Mouse (Mus musculus): ENCODE results near the gene Cdh6.
A peak's percentile ranks its signal among the peaks of the same experiment; 100 is the strongest.

Cdh6 gene

DNA sequence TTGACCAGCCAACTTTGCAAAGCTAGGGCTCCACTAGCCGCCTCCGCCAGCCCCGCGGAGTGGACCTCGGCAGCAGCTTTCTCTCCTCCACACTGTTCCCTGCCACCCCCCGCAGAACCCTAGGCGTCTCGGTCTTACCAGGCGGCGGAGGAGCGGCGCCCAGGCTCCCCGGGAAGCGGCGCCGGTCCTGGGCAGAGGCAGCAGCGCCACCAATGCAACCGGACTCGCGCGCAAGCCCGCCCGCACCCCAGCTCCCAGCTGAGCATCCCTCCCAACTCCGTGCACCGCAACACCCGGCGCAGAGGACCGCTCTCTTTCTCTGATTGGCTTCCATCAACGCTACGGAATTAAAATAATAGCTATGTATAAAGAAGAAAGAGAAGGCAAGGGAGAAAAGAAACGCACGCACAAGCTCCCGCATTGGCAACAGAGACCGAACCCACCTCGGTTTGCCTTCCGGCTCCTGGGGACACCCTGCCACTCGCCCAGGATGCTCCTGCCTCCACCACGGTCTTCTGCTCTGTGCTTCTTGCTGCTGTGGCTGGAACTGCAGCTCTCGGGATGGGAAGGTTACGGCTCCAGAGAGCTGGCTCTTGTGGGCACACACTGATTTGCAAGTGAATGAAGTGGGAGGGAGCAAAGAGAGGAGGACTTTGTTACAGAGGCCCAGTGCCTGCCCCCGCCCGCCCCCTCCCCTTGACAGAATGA, at the start of gene Cdh6:
Cdh6 (minus strand) TSS at position 605 of the 708 bp plus-strand sequence.
- DNase-seq (ENCODE audit: low read depth, low spot score), result no peak
- H3K27me3 ChIP-seq (ENCODE audit: control insufficient read depth, insufficient read depth, low read length, poor library complexity, severe bottlenecking), result no peaks in the 10 kb centered on the region
- H3K36me3 ChIP-seq (ENCODE audit: control insufficient read depth, insufficient read depth, low read length, poor library complexity, severe bottlenecking), result no peaks in the 10 kb centered on the region

DNA sequence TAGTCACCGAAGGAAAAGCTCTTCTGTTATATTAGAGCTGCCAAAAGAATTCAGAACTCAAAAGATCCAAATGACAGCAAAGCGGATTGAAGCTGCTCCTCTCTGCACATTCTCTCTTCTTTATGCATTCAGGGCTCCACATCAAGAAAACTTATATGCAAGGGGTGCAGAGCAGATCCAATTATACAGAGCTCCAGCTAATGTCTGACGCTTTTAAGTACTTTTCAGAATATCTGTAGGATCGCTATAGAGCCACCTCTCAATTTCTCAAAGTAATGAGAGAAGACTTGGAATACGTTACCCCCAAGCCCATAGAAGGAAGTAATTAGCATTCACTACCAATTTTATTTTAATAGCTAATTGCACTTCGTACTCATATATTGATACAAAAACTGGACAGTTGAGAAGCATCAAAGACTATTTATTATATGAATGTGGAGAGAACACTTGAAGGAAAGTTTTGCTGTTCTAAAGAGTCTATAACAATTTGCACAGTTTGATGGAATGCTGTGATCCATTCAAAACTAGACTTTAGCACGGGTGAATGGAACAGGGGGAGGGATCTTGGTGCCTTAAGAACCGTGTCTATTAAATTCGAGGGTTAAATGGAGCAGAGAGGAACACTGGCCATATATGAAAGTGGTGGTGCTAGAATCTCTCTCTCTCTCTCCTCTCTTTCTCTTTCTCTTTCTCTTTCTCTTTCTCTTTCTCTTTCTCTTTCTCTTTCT, 46.4 kb upstream of the Cdh6 start:
- DNase-seq (ENCODE audit: low read depth, low spot score), result no peak
- Histone ChIP-seq H3K36me3 (ENCODE audit: control insufficient read depth, insufficient read depth, low read length, poor library complexity, severe bottlenecking) (no peaks in the 10 kb centered on the region), H3K27me3 (ENCODE audit: control insufficient read depth, insufficient read depth, low read length, poor library complexity, severe bottlenecking) (no peaks in the 10 kb centered on the region)

DNA sequence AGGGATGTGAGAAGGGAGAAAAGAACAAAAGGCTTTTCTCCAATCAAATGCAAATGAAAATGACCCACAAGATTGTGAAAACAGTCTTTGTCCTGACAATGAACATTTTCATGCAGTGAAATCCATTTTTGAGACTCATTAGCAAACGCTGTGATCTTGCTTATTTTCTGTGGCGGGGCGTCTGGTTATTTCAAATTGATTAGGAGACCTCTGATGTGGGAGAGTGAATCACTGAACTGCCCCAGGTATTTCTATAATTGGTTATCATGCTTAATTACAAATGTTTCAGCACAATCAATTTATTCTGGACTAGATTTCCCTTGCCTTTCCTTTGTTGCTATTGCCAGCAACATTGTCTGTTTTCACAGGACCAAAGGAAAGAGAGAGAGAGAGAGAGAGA, 44.3 kb upstream of the Cdh6 start:
- no peaks in the 10 kb centered on the region for H3K36me3 ChIP-seq (ENCODE audit: control insufficient read depth, insufficient read depth, low read length, poor library complexity, severe bottlenecking)
- DNase-seq (ENCODE audit: low read depth, low spot score), result no peak
- no peaks in the 10 kb centered on the region for H3K27me3 ChIP-seq (ENCODE audit: control insufficient read depth, insufficient read depth, low read length, poor library complexity, severe bottlenecking)

DNA sequence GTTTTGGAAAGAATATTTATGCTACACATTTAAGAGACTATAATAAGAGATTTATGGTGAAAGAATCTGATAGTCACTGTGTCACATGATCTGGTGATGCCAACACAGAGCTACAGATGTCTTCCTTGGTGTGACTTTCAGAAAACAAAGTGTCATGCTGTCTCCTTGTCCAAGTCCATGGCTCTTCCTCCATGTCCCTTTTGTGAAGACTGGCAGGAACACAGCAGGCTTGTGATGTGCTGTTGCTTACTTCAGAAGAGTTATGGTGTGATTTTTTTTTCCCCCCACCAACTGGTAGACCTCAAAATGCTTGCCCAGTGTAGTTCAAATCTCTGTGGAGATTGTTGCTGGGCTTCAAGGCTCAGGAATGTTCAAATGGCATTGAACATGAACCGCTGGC, 43.7 kb upstream of the Cdh6 start:
- H3K27me3 ChIP-seq (ENCODE audit: control insufficient read depth, insufficient read depth, low read length, poor library complexity, severe bottlenecking), result no peaks in the 10 kb centered on the region
- no peak for DNase-seq (ENCODE audit: low read depth, low spot score)
- H3K36me3 ChIP-seq (ENCODE audit: control insufficient read depth, insufficient read depth, low read length, poor library complexity, severe bottlenecking), result no peaks in the 10 kb centered on the region

DNA sequence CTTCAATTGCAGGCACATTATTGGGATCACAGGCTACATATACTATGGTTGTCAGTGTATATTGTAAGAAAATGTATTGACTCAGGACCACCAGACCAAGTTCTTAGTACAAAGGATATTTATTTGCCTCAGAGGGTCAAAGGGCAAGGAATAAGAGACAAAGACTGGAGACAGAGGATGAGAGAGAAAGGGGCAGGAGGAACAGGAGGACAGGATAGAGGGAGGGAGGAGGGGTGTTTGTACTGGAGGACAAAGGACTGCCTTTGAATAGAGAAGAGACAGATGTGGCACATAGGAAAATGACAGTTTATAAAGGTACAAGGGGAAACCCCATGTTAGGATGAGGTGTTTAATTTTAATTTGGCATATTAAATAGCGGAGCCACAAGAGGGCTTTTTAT, 39.5 kb upstream of the Cdh6 start:
- DNase-seq (ENCODE audit: low read depth, low spot score), result no peak
- H3K36me3 ChIP-seq (ENCODE audit: control insufficient read depth, insufficient read depth, low read length, poor library complexity, severe bottlenecking), result no peaks in the 10 kb centered on the region
- H3K27me3 ChIP-seq (ENCODE audit: control insufficient read depth, insufficient read depth, low read length, poor library complexity, severe bottlenecking), result no peaks in the 10 kb centered on the region; the same call in 1 of the 2 replicates

DNA sequence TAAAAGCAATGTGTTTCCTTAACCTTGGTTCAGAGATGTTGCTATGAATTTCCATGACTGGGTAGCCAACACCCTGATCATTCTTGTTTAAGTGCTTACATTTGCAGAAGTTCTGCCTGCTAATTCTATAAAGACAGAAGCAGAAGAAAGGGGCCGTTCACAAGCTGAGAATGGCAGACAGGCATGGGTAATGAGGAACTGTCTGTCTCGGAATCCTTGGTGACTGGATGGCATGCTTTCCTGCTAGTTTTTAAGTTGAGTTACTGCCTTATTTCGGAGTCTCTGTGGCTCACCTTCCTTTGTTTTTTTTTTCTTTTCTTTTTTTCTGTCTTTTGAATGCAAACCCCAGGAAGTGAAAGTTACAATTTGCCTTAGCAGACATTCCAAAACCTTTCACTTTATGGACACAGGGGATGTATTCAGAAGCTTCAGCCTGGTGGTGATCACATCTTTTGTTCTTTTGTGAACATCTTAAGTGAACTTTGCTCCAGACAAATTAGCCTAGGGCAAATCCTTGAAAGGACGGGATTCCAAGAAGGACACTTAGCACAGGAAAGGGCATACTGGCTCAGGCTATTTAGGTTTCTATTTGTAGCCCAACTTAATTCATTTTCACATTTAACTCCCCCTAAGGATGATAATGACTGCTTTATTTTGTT, 38.7 kb upstream of the Cdh6 start:
- DNase-seq (ENCODE audit: low read depth, low spot score), result no peak
- Histone ChIP-seq H3K27me3 (ENCODE audit: control insufficient read depth, insufficient read depth, low read length, poor library complexity, severe bottlenecking) (no peaks in the 10 kb centered on the region; the same call in 1 of the 2 replicates), H3K36me3 (ENCODE audit: control insufficient read depth, insufficient read depth, low read length, poor library complexity, severe bottlenecking) (no peaks in the 10 kb centered on the region)

DNA sequence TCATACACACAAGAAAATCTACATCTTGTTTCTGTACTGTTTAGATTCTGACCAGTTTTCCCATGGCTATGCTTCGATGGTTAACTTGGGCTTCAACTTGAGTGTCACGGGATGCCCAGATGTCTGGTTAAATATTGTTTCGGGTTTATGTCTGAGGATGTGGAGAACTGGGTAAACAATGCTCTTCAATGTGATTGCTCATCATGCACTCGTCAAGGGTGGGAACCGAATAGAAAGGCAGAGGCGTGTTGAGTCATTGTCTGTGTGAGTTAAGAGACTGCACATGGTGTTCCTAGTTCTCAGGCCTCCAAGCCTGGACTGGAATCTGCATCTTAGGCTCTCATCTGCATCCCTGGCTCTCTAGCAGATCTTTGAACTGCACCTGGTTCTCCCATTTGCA, 36.7 kb upstream of the Cdh6 start:
- Histone ChIP-seq H3K36me3 (ENCODE audit: control insufficient read depth, insufficient read depth, low read length, poor library complexity, severe bottlenecking) (no peaks in the 10 kb centered on the region), H3K27me3 (ENCODE audit: control insufficient read depth, insufficient read depth, low read length, poor library complexity, severe bottlenecking) (no peaks in the 10 kb centered on the region; the same call in 1 of the 2 replicates)
- DNase-seq (ENCODE audit: low read depth, low spot score), result no peak

DNA sequence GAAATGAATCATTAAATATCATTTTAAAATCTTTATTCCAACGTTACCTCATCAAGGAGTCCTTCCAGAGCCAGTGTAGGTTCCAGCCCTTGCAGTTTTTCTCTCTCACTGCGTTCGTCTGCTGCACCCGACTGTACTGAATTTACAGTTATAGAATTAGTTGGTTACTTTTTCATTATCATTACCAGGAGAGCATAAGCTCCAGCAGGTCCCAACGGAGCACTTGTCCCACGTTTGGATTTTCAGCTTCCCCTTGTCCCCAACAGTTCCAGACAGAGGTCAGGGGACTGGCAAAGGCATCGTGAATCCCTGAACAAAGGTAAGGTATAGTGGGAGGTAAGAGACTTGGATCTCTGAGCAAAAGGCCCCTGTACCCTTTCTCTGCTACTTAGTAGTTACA, 35.2 kb upstream of the Cdh6 start:
- DNase-seq (ENCODE audit: low read depth, low spot score), result no peak
- Histone ChIP-seq H3K27me3 (ENCODE audit: control insufficient read depth, insufficient read depth, low read length, poor library complexity, severe bottlenecking) (no peaks in the 10 kb centered on the region; the same call in 1 of the 2 replicates), H3K36me3 (ENCODE audit: control insufficient read depth, insufficient read depth, low read length, poor library complexity, severe bottlenecking) (no peaks in the 10 kb centered on the region)

DNA sequence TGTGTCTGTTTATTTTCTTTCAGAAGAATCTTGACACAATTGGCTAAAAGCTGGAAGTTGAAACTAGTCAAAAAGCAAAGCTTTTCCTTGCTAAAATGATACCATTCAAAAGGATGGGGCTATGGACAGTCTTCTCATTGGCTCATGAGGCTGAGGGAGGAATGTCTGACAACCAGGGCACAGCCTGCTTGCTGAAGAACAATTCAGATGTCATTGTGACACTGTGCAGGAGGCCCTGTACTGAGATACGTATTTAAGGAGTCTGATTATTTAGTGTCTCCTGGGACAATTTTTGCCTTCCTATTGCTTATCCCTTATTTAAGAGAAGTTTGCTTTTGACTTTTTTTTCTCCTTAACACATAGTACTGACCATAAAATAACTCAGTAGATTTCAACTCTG, 22.8 kb upstream of the Cdh6 start:
- DNase-seq (ENCODE audit: low read depth, low spot score), result no peak
- no peaks in the 10 kb centered on the region for H3K36me3 ChIP-seq (ENCODE audit: control insufficient read depth, insufficient read depth, low read length, poor library complexity, severe bottlenecking)
- H3K27me3 ChIP-seq (ENCODE audit: control insufficient read depth, insufficient read depth, low read length, poor library complexity, severe bottlenecking), result no peaks in the 10 kb centered on the region

DNA sequence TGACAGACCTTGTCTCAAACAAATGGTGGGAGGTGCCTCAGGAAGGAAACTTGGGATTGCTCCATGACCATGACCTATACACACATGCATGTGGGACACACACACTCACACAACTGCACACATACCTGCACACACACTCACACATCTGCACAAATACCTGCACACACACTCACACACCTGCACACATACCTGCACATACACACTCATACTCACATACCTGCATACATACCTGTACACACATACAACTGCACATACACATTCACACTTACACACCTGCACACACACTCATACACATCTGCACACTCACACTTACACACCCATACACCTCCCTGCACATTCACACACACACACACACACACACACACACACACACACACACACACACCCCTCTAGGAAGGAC, 20.6 kb upstream of the Cdh6 start:
- Histone ChIP-seq H3K27me3 (ENCODE audit: control insufficient read depth, insufficient read depth, low read length, poor library complexity, severe bottlenecking) (no peaks in the 10 kb centered on the region), H3K36me3 (ENCODE audit: control insufficient read depth, insufficient read depth, low read length, poor library complexity, severe bottlenecking) (no peaks in the 10 kb centered on the region)
- DNase-seq (ENCODE audit: low read depth, low spot score), result no peak

DNA sequence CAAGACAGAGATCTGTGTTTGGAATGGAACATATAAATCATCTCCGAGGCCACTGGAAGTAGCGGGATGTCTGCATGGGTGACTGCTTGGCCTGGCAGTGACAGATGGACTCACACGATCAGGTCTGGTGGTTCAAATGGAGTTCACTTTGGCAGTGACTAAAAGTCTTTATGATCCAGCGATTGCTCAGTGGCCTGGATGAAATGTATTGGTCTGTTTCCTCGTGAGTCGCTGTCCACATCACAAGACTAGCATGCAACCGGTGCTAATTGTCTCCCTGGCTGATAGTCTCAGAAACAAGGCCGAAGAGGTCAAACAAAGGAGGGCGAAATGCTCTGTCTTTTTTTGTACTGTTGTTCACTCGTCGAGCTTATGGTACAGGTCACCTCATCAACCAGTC, 19.6 kb upstream of the Cdh6 start:
- Histone ChIP-seq H3K27me3 (ENCODE audit: control insufficient read depth, insufficient read depth, low read length, poor library complexity, severe bottlenecking) (no peaks in the 10 kb centered on the region), H3K36me3 (ENCODE audit: control insufficient read depth, insufficient read depth, low read length, poor library complexity, severe bottlenecking) (no peaks in the 10 kb centered on the region)
- no peak for DNase-seq (ENCODE audit: low read depth, low spot score)

DNA sequence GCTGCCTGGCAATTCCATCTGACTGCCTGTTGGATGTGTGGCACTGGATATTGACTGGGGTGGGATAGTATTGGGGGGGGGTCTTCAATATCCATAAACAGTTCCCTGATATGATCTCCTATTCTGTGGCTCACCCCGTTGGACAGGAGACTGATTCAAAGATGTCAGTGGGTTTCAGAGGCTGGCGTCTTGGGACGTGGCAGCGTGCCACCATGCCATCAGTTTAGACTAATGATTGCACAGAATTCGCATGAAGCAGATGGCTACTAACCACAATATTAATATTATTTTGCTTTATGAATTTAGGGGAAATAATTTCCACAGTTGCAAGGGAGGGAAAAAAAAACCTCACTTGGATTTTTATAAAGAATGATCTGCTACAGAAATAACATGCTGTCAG, 10.2 kb upstream of the Cdh6 start:
- Histone ChIP-seq H3K27me3 (ENCODE audit: control insufficient read depth, insufficient read depth, low read length, poor library complexity, severe bottlenecking) (no peaks in the 10 kb centered on the region), H3K36me3 (ENCODE audit: control insufficient read depth, insufficient read depth, low read length, poor library complexity, severe bottlenecking) (no peaks in the 10 kb centered on the region)
- no peak for DNase-seq (ENCODE audit: low read depth, low spot score)

DNA sequence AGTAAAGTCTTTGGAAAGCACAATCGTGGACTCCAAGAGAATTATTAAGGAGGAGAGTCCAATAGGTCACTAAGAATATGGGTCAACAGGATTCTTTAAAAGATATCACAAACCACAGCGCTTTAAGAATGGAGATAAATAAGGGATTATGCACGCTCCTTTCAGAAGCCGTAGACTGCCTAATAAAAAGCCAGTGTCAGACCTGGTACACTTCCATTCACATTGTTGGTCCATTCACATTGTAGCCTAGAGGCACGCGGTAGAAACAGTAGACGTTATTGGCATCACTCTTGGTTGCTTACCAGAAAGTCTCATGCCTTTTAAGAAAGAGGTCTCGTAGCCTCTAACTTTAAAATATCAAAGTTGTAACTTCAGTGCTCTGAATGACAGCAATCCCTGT, 8.0 kb upstream of the Cdh6 start:
- no peaks in the 10 kb centered on the region for H3K27me3 ChIP-seq (ENCODE audit: control insufficient read depth, insufficient read depth, low read length, poor library complexity, severe bottlenecking)
- DNase-seq (ENCODE audit: low read depth, low spot score), result no peak
- no peaks in the 10 kb centered on the region for H3K36me3 ChIP-seq (ENCODE audit: control insufficient read depth, insufficient read depth, low read length, poor library complexity, severe bottlenecking)

DNA sequence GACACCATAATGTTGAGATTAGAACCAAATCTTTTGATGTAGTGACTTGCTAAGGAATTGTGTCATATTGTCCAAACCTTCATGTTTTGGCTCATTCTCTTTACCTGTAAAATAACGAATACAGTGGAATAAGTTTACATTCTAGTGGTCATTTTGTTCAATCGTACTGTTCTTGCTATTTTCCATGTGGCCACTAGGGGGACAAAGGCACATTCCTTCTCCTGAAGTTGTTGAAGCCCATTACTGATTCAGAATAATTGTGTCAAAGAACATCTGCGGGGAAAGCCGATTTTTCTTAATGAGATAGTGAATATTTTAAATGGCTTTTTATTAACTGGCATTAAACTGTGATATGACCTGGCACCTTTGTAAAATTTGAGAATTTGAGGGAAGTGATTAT, 7.5 kb upstream of the Cdh6 start:
- no peaks in the 10 kb centered on the region for H3K27me3 ChIP-seq (ENCODE audit: control insufficient read depth, insufficient read depth, low read length, poor library complexity, severe bottlenecking)
- peak; percentile 1 for DNase-seq (ENCODE audit: low read depth, low spot score)
- no peaks in the 10 kb centered on the region for H3K36me3 ChIP-seq (ENCODE audit: control insufficient read depth, insufficient read depth, low read length, poor library complexity, severe bottlenecking)

DNA sequence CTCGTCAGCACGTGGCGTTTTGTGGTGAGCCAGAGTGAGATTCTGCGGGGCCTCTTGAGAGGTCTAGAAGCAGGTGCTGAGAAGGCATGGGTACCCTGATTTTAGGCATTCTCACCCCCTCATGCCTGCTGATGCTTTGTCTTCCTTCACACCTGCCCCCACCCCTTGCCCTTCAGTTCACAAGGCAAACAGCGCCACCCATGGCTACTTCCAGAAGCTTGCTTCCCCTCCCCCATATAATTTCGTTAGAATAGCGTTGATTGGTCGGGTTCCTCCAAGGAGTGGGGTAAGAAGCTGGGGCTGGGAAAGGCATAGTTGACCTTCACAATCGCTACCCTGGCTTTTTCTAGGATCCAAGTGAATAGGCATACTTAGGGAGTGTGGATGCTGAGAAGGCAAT, 2.5 kb upstream of the Cdh6 start:
- no peak for DNase-seq (ENCODE audit: low read depth, low spot score)
- H3K27me3 ChIP-seq (ENCODE audit: control insufficient read depth, insufficient read depth, low read length, poor library complexity, severe bottlenecking), result no peaks in the 10 kb centered on the region
- H3K36me3 ChIP-seq (ENCODE audit: control insufficient read depth, insufficient read depth, low read length, poor library complexity, severe bottlenecking), result no peaks in the 10 kb centered on the region

Measured in splenic B cell, adult 2 months (primary cell).